Mouse (Mus musculus): Measurements from ENCODE around the gene Cyp4f16.
"Not testable (repeated sequence)": the region's sequence is repeated elsewhere in the genome, so short reads cannot be mapped to it uniquely, and the experiment has no call there.

Cyp4f16 gene

DNA sequence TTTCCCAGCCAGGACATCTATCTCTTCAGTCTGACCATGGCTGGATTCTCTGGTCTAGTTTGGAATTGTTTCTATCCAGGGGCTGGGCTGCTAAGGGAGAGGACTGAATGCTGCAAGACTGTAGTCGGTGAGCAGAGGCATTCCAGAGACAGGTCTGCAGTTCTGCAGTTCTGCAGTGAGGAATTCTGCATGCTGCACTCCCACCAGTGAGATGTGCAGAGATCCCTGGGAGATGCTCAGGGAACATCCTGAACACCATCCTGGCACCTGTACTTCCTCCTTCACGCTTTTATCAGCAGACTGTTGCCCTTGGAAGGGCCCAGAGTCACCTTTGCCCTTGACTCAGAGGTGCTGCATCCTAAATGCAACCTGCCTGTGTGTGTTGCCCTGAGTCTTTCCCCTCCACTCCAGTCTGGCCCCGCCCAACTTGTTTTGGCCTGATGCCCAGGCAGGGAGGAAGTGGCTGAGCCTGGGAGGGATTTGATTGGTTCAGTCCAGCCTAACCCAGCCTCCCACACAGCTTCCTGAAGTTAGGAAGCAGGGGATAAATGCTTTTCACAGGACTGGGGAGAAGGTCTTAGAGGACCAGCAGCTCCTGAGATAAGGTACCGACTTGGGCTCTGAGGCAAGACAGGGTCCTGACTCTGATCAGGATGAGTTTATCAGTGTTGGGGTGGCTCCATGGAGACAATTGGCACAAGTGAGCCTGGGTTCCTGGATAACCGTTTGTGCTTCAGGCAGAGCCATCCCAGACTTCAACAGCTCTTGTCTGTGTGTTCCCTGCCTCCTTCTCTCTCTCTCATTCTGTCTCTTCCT lies at the start of gene Cyp4f16:
Gene Cyp4f16 (plus strand): TSS at position 508 of the 816 bp plus-strand sequence.
- peak; percentile 68 for DNase-seq (ENCODE audit: low spot score)

DNA sequence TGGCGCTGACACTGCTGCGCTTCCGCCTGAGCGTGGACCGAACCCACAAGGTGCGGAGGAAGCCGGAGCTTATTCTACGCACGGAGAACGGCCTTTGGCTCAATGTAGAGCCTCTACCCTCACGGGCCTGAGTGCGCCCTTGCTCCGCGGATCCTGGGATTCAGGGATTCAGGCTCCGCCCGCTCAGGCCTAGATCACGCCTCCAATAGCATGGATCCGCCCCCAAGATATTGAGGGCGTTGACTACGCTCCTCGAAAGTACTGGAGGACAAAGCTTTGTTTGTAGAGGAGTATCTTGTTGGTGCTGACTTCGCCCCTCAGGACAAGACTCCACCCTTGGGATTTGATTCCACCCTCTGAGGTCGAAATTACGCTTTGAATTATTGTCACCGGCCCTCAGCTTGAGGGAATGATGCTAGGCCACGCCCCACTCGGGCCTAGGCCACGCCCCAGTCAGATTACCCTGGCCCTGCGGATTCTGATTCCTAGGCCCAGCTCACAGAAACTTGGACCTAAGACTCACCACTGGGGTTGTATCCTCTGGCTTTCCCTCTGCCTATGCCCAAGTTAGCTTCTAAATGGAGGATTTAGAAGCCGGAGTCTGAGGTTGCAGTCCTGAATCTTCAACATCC lies 43.9 kb upstream of the Cyp4f16 start:
- DNase-seq (ENCODE audit: low spot score): no peak

DNA sequence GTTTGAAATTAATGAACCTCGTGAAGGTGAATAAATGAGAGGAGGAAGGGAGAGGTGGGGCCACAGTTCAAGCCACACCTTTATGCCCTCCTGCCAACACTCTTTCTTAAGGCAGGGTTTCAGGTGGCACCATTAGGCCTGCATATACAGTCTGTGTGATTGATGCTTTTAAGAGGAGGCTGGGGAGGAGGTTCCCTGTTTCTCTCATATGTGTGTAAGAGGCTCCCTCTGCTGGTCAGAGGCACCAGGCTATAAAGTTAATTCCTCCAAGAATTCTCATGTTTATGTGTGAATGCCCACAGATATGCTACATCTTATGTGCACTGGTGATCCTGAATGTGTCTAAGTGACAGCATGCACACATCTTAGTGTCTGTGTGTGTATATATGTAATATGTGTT lies 41.8 kb upstream of the Cyp4f16 start:
- DNase-seq (ENCODE audit: low spot score): peak; percentile 64

DNA sequence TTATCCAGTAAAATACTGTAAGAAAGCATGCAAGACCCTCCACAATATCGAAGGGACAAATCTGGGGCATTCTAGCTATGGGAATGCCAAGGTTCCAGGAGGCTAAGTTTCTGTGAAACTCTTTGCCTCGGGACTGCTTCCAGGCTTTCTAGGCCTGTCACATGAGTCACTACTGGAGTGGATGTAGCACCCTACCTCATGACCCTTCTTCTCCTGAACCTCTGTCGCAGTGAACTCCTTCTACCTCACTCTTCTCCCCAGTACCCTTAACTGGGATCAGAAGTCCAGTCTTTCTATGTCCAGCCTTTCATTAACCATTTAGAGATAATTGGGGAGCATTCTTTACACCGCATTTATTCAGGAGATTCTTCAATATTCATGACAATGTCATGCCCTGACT lies 35.8 kb upstream of the Cyp4f16 start:
- not testable (repeated sequence) for DNase-seq (ENCODE audit: low spot score)

DNA sequence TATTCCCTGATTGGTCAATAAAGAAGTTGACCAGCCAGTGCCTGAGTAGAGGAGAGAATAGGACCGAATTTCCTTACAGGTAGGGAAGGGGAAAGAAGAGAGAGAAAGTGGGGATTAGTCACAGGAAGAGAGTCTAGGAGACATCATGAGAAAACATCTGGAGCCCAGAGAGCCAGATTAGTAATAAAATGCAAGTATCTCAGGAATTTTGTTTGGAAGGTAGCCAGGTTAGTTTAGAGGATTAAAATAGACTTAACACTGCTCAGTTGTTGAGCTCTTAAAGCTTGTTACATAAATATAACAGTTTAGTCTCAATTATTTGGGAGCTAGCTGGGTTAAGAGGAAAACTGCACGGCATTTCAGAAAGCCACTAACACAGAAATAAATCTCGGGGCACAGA lies 35.3 kb upstream of the Cyp4f16 start:
- no peak for DNase-seq (ENCODE audit: low spot score)

DNA sequence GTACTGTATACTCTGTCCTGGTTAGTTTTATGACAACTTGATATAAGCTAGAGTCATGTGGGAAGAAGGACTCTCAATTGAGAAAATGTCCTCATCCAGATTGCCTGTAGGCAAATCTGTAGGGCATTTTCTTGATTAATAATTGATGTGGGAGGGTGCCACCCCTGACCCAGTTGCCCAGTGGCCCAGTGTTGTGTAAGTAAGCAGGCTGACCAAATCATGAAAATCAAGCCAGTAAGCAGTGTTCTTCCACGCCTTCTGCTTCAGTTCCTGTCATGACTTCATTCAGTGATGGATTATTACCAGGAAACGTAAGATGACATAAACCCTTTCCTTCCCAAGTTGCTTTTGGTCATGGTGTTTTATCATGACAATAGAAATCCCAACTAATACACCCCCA lies 33.2 kb upstream of the Cyp4f16 start:
- DNase-seq (ENCODE audit: low spot score): no peak

DNA sequence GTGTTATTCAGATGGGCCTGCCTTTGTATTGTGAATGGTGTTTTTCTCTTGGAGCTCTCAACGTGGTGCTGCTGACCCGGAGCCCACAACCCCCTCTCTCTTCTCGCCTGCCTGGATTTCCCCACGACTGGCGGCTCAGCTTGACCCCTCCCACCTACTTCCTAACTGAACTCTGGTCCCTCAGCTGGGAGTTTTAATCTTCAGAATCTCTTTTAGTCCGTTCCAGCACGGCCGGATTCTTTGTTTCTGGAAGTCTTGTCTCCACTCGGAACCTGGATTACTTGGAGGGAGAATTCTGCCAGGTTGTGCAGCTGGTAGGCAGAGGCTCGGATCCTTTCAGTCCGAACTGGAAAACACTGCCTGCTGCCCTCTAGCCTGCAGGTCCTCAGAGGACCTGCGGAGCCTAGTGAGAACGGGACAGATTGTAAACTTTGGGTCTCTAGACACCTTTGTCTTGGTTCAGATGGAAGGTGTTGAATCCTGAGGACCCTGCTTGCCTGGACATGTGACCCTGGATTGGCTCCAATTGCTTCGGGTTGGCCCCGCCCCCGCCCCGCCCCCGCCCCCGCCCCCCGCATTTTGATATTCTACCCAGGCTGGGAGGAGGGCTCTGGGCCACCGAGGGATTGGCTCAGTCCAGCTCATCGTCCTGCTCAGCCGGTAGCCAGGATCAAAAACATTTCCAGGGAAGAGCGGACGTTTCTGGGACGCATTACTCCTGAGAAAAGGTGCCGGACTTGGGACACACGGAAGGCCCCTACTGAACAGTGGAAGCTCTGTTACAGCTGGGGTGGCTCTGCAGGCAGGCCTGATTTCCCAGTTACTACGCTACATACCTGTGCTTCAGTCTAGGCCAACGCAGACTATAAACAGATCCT lies 30.3 kb upstream of the Cyp4f16 start, which contains the start of gene Cyp4f17:
Gene Cyp4f17 (plus strand): TSS at position 200 of the 878 bp plus-strand sequence.
- no peak for DNase-seq (ENCODE audit: low spot score)

DNA sequence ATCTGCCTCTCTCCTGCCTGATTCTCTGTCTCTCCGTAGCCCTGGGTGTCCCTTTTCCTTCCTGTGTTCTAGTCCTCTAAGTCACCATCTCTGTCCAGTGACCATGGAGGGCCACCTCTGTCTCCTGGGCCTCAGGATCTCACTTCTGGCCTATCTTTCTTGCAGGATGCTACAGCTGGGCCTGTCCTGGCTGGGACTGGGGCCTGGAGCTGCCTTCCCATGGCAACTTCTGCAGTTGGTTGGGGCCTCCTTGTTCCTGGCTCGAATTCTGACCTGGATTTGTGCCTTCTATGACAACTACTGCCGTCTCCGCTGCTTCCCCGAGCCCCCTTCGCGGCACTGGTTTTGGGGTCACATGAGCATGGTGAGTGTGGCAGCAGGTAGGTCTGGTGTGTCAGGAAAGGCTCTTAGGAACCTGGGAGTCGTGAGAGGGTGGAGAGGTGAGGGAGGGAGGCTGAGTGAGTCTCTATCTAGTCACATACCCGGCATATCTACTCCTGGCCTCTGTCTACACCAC lies 29.6 kb upstream of the Cyp4f16 start:
- DNase-seq (ENCODE audit: low spot score): no peak

DNA sequence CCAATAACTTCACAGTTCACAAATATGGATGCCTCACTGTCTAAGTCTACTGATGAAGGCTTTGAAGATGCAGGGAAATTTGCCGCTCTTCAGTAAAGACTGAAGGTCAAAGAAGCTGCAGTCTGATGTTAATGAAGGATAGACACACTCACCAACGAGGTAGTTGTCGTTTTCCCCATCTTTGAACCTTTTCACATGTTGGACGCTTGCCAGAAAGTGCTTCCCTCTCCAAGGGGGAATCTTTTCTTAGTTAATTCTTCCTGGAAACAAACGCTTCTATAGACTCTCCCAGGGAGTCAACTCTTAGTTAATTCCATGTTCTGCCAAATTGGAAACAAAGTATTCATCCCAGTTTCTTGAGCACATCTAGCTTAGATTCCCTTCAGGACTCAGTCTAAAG lies 20.2 kb upstream of the Cyp4f16 start:
- DNase-seq (ENCODE audit: low spot score): no peak

DNA sequence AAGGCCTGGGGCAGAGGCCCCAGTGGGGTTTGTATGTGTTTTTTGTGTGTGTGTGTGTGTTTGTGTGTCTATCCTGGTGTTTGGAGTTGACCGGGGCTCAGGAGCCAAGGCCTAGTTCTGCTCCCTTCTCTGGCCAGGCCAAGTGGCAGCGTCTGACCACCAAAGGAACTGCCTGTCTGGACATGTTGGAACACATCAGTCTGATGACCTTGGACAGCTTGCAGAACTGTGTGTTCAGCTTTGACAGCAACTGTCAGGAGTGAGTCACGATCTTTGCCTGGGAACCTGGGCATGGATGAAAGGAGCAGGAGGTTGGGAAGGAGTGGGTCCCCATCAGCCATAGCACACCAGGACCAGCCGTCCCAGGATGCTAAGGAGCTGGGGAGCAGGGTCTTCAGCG lies 14.4 kb upstream of the Cyp4f16 start:
- DNase-seq (ENCODE audit: low spot score): no peak

DNA sequence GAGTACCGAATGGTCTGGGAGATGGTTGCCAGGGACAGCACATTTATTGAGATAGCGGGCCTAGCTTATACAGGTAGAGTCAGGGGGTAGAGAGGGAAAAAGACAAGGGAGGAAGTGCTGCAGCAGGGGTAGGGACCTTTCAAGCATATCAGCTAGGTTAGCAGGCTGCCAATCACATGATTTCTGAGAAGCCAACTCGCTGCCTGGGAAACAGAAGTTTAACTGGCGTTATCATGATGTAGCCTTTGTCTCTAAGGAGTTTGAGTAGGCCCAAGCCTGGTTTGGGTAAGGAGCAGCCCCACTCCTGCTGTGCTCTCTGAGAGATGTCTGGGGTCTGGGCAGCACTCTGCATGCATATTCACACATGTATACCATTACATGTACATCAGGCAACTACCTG lies 14.0 kb upstream of the Cyp4f16 start:
- no peak for DNase-seq (ENCODE audit: low spot score)

DNA sequence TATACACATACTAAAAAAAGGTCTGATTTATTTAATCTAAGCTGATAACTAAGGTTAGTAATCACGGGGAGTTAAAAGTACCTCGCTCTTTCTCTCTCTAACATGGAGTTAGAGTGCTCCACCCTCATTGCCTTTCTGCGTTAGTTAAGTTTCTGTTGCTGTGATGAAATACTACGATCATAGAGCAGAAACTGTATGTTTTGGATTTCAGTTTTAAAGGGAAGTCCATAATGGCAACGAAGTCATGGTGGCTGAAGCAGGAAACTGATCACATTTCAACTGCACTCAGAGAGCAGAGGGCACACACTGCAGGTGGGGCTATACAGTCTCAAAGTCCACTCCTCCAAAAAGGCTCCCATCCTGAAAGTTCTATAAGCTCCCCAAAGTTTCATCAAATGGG lies 13.5 kb upstream of the Cyp4f16 start:
- DNase-seq (ENCODE audit: low spot score): no peak

DNA sequence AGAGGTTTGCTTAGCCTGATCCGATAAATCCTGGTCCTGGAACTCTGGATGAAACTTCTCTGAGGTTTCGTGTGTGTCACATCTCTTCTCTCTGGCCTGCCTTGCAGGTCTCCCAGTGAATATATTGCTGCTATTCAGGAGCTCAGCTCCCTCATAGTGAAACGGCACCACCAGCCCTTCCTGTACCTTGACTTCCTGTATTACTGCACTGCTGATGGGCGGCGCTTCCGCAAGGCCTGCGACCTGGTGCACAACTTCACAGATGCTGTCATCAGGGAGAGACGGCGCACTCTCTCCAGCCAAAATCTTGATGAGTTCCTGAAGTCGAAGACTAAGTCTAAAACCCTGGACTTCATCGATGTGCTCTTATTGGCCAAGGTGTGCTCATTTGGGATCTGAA lies 12.5 kb upstream of the Cyp4f16 start:
- DNase-seq (ENCODE audit: low spot score): peak; percentile 56

DNA sequence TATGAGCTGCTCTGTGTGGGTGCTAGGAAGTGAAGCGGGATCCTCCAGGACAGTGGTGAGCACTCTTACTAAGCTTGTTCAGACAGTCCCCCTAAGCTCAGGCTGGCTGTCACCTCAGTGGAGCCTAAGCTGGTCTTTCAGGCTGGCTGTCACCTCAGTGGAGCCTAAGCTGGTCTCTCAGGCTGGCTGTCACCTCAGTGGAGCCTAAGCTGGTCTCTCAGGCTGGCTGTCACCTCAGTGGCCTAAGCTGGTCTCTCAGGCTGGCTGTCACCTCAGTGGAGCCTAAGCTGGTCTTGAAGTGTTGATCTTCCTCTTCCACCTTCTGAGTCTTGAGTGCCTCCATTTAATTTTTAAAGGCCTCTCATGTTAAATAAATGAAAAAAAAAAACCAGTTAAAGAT lies 10.0 kb upstream of the Cyp4f16 start:
- DNase-seq (ENCODE audit: low spot score): not testable (repeated sequence)

DNA sequence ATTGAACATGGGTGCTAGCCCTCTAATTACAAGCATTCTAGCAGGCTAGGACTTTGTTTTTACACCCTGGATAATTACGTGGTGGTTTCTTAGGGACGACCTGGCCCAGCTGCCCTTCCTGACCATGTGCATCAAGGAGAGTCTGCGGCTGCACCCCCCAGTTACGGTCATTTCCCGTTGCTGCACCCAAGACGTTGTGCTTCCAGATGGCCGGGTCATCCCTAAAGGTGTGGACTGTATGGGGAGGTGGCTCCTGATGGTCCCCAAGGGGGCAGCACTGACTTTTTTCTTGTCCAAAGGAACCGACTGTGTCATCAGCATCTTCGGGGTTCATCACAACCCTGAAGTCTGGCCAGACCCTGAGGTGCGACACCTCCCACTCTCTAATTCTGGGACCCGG lies 8.6 kb upstream of the Cyp4f16 start:
- DNase-seq (ENCODE audit: low spot score): no peak

DNA sequence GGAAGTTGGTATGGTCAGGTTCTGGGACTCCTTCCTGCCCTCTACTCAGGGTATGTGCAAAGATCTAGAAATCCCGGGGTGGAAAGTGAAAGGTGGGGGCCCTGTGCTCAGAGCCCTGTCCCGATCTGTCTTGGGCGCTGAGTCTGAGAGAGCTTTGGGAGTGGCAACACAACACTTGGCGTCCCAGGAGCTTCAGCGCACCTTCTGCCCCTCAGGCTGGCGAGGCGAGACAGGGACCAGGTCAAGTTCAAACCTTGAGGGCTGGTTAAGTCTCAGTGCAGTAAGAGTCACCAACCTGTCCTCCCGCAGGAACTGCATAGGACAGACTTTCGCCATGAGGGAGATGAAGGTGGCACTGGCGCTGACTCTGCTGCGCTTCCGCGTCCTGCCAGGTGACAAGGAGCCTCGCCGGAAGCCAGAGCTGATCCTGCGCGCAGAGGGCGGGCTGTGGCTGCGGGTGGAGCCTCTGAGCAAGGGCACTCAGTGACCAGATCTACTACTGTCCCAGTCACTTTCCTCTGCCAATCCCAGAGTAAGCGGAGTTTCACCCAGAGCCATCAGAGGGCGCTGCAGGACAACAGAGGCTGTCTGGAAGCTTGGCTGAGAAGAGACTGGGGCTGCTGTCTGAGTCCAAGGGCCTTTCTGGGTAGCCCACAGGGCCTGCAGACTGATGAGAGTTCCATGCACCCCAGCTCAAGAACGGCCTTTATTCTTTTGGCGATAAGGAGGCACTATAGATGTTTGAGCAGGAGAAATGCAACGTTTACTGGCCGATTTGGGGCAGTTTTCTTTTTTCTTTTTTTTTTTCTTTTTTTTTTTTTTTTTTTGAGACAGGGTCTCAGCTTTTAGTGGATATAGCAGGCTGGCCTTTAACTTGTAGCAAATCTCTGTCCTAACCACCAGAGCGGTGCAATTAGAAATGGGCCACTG lies 7.7 kb upstream of the Cyp4f16 start:
- DNase-seq (ENCODE audit: low spot score): peak; percentile 88

DNA sequence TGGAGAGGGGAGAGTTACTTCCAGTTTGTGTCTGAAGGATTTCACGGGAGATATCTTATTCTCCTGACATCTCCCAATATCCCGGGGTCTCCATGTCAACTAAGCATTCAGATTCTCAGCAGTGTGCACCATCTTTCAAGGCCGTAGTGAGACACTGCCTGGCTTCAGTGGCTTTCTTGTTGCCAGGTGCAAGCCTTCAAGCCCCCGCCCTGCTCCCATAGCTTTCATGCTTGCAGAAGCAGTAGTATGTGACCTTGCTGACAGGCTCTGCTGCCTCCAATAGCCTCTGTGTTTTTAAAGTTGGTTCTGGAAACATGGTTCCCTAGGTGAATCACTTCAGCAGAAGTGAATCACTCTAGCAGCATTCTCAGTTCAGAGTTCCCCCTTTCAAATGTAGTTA lies 4.0 kb upstream of the Cyp4f16 start:
- DNase-seq (ENCODE audit: low spot score): not testable (repeated sequence)

DNA sequence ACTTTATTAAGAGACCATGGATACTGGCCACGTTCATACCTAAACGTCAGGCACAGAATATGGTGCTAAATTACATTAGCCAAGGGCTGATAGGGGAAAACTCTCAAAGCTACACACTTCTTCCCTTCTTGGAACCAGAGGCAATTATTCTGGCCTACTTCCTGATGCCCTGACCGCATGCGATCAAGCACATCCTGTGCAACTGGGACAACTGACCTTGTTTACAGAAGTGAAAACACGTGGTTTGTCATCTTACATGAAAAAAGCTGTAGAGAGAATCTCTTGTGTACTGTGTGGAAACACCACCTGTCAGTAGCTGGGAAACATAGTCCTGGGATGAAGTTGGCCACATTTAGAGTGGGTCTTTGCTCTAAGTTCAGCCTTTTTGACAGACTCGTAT lies 2.3 kb upstream of the Cyp4f16 start:
- no peak for DNase-seq (ENCODE audit: low spot score)

DNA sequence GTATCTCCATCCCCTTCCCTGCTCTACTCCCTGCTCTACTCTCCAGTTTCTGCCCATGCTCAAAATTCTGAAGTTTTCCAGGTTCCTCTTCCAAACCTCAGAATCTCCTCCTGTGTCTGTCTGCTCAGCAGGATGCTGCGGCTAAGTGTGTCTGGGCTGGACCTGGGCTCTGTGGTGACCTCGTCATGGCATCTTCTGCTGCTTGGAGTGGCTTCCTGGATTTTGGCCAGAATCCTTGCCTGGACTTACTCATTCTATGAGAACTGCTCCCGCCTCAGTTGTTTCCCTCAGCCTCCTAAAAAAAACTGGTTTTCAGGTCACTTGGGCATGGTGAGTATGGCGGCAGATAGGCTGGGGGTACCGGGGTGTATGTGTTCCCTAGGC lies 501 bp downstream of the Cyp4f16 start:
- DNase-seq (ENCODE audit: low spot score): no peak

DNA sequence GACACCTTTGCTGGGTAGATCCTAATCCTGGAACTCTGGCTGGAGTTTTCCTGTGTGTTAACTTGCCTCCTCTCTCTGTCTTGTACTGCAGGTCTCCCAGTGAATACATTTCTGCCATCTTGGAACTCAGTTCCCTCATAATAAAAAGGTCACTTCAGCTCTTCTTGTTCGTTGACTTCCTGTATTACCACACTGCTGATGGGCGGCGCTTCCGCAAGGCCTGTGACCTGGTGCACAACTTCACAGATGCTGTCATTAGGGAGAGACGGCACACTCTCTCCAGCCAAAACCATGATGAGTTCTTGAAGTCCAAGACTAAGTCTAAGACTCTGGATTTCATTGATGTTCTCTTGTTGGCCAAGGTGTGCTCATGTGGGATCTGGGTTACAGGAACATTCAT lies 8.4 kb downstream of the Cyp4f16 start:
- not testable (repeated sequence) for DNase-seq (ENCODE audit: low spot score)

DNA sequence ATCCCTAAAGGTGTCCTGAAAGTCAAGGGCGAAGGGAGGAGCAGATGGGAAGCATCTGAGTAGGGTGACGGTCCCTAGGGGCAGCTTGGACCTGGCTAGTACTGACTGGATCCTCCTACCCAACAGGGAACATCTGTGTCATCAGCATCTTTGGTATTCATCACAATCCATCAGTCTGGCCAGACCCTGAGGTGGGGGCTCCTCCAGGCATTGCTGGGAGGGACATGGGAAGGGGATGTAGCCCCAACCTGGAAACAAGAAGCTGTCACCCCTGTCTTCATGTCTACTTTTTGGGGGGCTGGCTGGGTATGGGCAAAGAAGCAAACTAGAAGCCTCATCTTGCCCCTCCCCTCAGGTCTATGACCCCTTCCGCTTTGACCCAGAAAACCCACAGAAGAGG lies 14.0 kb downstream of the Cyp4f16 start:
- not testable (repeated sequence) for DNase-seq (ENCODE audit: low spot score)

Data from T-cell, adult 2 months (primary cell).